Mouse (Mus musculus) B cell, adult 67 days (primary cell): ENCODE results near the gene Asz1. TPM values are rescaled to one million over a fixed set of nuclear protein-coding genes. Genes with fewer than 3 reads are reported as not detected.

Source experiments
- total RNA-seq, 2 experiments: library from RNA; stranded (reverse); gene quantifications; 4 replicates each; pipeline ENCODE4 v1.2.4; 2023

Gene Asz1
- total RNA-seq: not detected

DNA sequence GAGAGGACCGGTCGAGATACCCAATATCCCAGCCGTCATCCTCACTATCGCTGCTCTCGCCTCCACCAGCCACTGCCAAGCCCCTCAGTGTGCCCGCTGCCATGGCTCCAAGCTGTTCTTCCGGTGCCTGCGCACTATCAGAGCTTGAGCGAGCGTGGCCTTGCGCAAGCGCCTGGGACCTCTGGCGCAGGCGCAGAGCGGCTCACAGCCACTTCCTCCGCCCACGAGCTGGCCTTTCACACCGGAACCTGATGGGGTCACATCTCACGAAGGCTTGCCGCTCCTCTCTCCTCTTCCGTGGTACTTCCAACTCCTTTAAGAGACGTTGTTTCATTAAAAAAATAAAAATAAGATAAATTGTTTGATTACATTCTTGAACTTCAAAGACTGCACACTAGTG is at the start of gene Asz1:
Gene Asz1, minus strand, starts transcription at position 128 of the 400 bp plus-strand sequence.

DNA sequence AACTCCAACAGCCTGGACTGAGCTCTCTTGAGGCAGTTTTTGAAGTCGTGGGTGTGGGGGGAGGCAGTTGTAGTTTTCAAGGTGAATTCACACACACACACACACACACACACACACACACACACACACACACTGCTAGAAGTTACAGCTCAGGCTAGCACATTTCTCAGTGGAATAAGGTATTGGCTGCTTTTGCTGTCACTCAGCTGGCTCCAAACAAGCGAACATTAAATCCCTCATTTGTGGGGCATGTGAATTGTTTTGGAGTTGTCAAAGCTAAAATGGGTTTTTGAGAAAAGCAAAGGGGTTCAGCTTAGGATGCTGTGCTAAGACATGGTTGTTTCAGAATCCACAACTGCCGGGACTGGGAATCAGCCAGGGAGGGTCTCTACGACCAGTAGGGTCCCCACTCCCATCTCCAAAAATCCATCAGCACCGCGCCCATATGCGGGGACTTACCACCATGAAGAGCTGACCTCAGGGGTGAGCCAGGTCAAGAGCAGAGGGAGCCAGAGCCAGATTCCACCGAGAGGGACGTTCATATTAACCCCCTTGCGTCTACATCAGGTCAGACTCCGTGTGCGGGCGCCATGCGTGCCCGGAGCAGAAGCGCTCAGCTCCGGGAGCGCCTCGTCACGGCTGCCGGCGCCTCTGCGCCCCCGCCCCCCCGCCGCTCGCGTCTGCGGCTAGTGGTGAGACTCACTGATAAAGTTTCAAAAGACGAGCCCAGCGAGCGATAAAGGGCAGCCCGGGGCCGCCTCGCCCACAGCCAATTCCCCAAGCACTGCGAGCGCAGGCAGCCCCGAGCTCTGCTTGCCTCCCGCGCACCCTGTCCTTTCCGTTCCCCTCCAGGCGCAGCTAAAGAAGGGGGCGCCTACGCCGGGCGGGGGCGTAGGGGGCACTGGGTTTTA is 78.9 kb downstream of the Asz1 start, which contains the start of gene Wnt2:
Gene Wnt2, minus strand, starts transcription at position 840 of the 911 bp plus-strand sequence.

Other genes starting within 250 kb of the Asz1 start
- gene Wnt2, start 78.5 kb downstream of the Asz1 start, total RNA-seq: not detected
- gene Cftr, start 61.6 kb upstream of the Asz1 start, total RNA-seq: not detected